Mouse (Mus musculus): ENCODE measurements around the gene Nox4. TPM values are rescaled to one million over a fixed set of nuclear protein-coding genes. Genes with fewer than 3 reads are reported as not detected.
A peak's percentile ranks its signal among the peaks of the same experiment; 100 is the strongest.

Nox4 gene
- total RNA-seq, 4 experiments from 2014 or later = 1.1 to 2.0 (median 1.7) TPM

- no peak for DNase-seq
These were observed 128.4 kb downstream of the Nox4 start for GRCm38 (mm10) chr7:87374322-87374721.

GRCm38 (mm10) chr7:87374935-87375334, 129.0 kb downstream of the Nox4 start:
- DNase-seq = no peak

GRCm38 (mm10) chr7:87397023-87397422, 151.1 kb downstream of the Nox4 start:
- no peak for DNase-seq

- DNase-seq = peak; percentile 1
These were observed 165.5 kb downstream of the Nox4 start for GRCm38 (mm10) chr7:87411373-87411772.

- DNase-seq = no peak
These were observed 167.4 kb downstream of the Nox4 start for GRCm38 (mm10) chr7:87413271-87413670.

Other genes starting within 250 kb of the Nox4 start
- not detected for gene Vmn2r79, start 250.0 kb upstream of the Nox4 start, total RNA-seq (2022)
- not detected for gene Tyr, start 247.4 kb downstream of the Nox4 start, total RNA-seq (2022)

Data from adrenal gland, adult 8-10 months (tissue).